Mouse (Mus musculus): ENCODE data around the gene Zfp429.
"Not testable (repeated sequence)": the region's sequence is repeated elsewhere in the genome, so short reads cannot be mapped to it uniquely, and the experiment has no call there.

DNA sequence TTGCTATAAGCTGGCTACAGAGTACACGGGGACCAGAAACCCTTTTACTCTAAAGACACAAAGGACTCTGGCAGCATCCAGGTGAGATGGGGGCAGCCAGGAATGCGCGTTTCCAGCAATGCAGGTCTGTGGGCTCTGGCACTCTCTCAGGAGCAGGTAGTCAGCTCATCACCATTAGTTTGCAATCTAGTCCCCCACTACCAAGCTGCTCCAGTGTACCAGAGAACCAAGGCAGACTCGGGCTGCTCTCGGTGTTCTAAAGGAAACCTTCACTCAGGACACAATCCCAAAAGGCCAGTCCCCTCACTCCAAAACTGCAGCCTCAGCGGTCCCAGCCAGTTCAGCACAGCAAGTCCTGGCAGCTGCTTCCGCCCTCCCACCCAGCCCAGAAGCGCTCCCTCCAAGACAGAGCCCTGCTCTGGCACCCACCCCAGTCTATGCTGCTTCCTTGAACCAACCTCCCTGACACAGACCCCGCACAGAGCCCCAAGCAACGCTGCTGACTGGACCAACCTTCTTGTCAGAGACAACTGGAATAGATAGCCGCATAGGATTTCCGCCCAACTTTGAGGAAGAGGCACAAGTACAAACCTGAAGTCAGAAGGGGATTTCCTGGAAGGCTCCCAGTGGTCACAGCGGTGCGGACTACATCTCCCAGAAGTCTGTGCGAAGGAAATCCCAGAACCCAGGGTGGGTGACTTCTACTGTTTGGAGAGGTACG lies at the start of gene Zfp429:
- not testable (repeated sequence) for TF ChIP-seq CTCF (IDR thresholded peaks at IDR 0.05); POLR2A (IDR thresholded peaks at IDR 0.05; ENCODE audit: insufficient read depth, low read depth, low read length)
- TF ChIP-seq EP300 (IDR thresholded peaks at IDR 0.05; ENCODE audit: insufficient read depth, low read depth, low read length): 0 out of 2 replicates have a peak, but pooled peaks have one; percentile 20

All from heart, adult 2 months (tissue).